In genomic region chr13:74390371-74390990, GRCm38 (mm10) we compare ENCODE assay signal across 8 mouse cellular contexts. TPM values are rescaled to one million over a fixed set of nuclear protein-coding genes. Genes with fewer than 3 reads are reported as not detected.
DNase-seq lines count a peak whose midpoint lies in the region; ATAC-seq lines count a peak whose summit lies in the region.

Gene Zfp72 (minus strand): TSS chr13:74390836.

- H3K9me3 ChIP-seq in hindbrain, embryonic 13.5 days, result no peaks in the 10 kb centered on the region

- H3K36me3 ChIP-seq in hindbrain, embryonic 13.5 days, result no peaks in the 10 kb centered on the region

- peaks cover 6% of the 10 kb centered on the region for H3K4me1 ChIP-seq in hindbrain, embryonic 13.5 days (replicated peaks)

- DNase-seq in MN1 (ENCODE audit: low spot score), result peak; percentile 42
- peak; percentile 66 for DNase-seq in cerebellum, adult 8-10 months
- peak; percentile 52 to 73 for DNase-seq in frontal cortex, postnatal 10 days (ENCODE audit: low spot score in 2 of 2)
- DNase-seq in layer of hippocampus, postnatal 14 days (ENCODE audit: low spot score in 2 of 2), result peak; percentile 70 to 90
- peak; percentile 79 for DNase-seq in lung, postnatal 10 days
- peak; percentile 64 for DNase-seq in ovary, postnatal 14 days (ENCODE audit: low spot score)
- DNase-seq in thymus, postnatal 25 days, result peak; percentile 69

- no peaks in the 10 kb centered on the region for H3K27me3 ChIP-seq in hindbrain, embryonic 13.5 days

- ATAC-seq in hindbrain, embryonic 13.5 days (ENCODE audit: low FRiP score), result peak; percentile 94

- H3K4me2 ChIP-seq in hindbrain, embryonic 13.5 days, result peak within 1 kb of the TSS; percentile 67

- peak within 1 kb of the TSS; percentile 68 for H3K4me3 ChIP-seq in hindbrain, embryonic 13.5 days

- H3K27ac ChIP-seq in hindbrain, embryonic 13.5 days, result no peak within 1 kb of the TSS

- peak within 1 kb of the TSS; percentile 77 for H3K9ac ChIP-seq in hindbrain, embryonic 13.5 days

- WGBS in hindbrain, embryonic 13.5 days, result 1% methylated on average over 14 of the region's 14 CpGs

RNA-seq across cellular contexts. Expression of gene Zfp72, which starts in this region (rescaled TPM):
- 5.8 and 6.5 TPM in 2 replicates for polyA plus RNA-seq in hindbrain, embryonic 13.5 days (2015; fragmentation: Nextera tagmentation; extraction: Ambion mirVana)
- 1 to 10 TPM; 3.5 to 5.1 TPM for total RNA-seq in layer of hippocampus, postnatal 14 days (2021)
